Mouse (Mus musculus): Measurements from ENCODE around the gene Capn1. TPM values are rescaled to one million over a fixed set of nuclear protein-coding genes. Genes with fewer than 3 reads are reported as not detected.

Gene Capn1
- total and polyA plus RNA-seq, 3 experiments, result 38.5 to 168 (median 55.5) TPM

DNA sequence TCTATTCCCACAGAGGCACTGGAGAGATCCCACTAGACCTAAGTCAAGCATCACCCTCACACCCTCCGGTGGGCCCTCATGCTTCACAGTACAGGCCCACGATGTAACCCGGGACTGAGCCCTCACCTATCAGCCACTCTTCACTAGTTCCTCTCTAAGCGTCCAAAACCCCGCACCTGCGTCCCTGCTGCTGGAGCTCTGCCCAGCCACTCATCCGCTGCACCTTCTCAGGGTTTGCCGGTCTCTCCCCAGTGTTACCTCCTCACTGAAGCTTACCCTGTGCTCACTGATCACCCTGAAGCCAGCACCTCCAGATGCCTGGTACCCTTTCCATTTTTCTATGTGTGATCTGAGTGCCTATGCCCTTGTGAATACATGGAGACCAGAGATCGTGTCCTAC is 26.6 kb upstream of the Capn1 start:
- H3K4me3 ChIP-seq (ENCODE audit: low read depth, low read length), result no peak overlapping the region
- TF ChIP-seq GATA1 (IDR thresholded peaks at IDR 0.05; ENCODE audit: borderline replicate concordance, low read length) (no peak), GATA2 (IDR thresholded peaks at IDR 0.05; ENCODE audit: borderline replicate concordance, low read depth, low read length) (no peak), CTCF (IDR thresholded peaks at IDR 0.05; ENCODE audit: low read depth, low read length) (no peak), TAL1 (conservative IDR thresholded peaks at IDR 0.05; ENCODE audit: low read depth, low read length) (no peak), POLR2AphosphoS5 (IDR thresholded peaks at IDR 0.05; ENCODE audit: insufficient replicate concordance, low read depth, low read length) (no peak)
- DNase-seq (ENCODE audit: low spot score) (no peak), ATAC-seq (ENCODE audit: extremely low read depth, insufficient number of reproducible peaks, low FRiP score, poor library complexity, severe bottlenecking) (no peak)
- no peaks in the 10 kb centered on the region for H3K9me3 ChIP-seq (replicated peaks)
- peaks cover 15% of the 10 kb centered on the region for H3K36me3 ChIP-seq (replicated peaks)
- no peaks in the 10 kb centered on the region for H3K27me3 ChIP-seq (ENCODE audit: insufficient read depth, low read length)
- peaks cover 26% of the 10 kb centered on the region for H3K4me1 ChIP-seq (ENCODE audit: insufficient read depth, low read depth, low read length)

DNA sequence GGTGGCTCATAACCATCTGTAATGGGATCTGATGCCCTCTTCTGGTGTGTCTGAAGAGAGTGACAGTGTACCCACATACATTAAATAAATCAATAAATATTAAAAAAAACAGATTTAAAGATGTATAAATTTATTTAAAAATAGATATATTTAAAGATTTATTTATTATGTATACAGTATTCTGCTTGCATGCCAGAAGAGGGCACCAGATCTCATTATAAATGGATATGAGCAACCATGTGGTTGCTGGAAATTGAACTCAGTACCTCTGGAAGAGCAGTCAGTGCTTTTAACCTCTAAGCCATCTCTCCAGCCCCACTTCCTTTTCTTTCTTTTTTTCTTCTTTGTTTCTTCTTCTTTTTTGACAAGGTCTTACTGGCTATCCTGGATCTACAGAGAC is 24.3 kb upstream of the Capn1 start:
- TF ChIP-seq GATA2 (IDR thresholded peaks at IDR 0.05; ENCODE audit: borderline replicate concordance, low read depth, low read length) (no peak), CTCF (IDR thresholded peaks at IDR 0.05; ENCODE audit: low read depth, low read length) (no peak), POLR2AphosphoS5 (IDR thresholded peaks at IDR 0.05; ENCODE audit: insufficient replicate concordance, low read depth, low read length) (no peak), GATA1 (IDR thresholded peaks at IDR 0.05; ENCODE audit: borderline replicate concordance, low read length) (no peak), TAL1 (conservative IDR thresholded peaks at IDR 0.05; ENCODE audit: low read depth, low read length) (no peak)
- H3K27me3 ChIP-seq (ENCODE audit: insufficient read depth, low read length), result 0 out of 2 replicates have a peak, but pooled peaks cover 2% of the 10 kb centered on the region

DNA sequence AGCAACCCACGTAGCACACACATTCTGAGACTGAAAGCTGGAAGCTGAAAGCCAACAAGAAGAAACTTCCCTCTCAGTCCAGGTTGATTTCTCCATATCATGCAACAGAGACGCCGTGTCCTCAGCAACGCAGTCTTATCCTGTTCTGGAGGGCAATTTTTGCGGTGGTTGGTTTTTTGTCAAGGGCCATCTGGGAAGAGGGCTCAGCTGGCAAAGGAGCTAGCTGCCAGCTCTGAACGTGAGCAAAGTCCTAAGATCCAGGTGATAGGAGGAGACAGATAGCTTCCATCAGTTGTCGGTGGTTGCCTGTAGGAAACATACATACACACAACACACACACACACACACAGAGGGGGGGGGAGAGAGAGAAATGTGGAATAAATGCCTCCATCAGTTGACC is 22.6 kb upstream of the Capn1 start:
- Histone ChIP-seq H3K36me3 (replicated peaks) (peaks cover 13% of the 10 kb centered on the region), H3K4me3 (ENCODE audit: low read depth, low read length) (no peak overlapping the region), H3K27me3 (ENCODE audit: insufficient read depth, low read length) (0 out of 2 replicates have a peak, but pooled peaks cover 2% of the 10 kb centered on the region), H3K4me1 (ENCODE audit: insufficient read depth, low read depth, low read length) (peaks cover 13% of the 10 kb centered on the region), H3K9me3 (replicated peaks) (no peaks in the 10 kb centered on the region)
- no peak for DNase-seq (ENCODE audit: low spot score)
- no peak for TF ChIP-seq GATA2 (IDR thresholded peaks at IDR 0.05; ENCODE audit: borderline replicate concordance, low read depth, low read length)
- no peak for TF ChIP-seq GATA1 (IDR thresholded peaks at IDR 0.05; ENCODE audit: borderline replicate concordance, low read length)
- TF ChIP-seq TAL1 (conservative IDR thresholded peaks at IDR 0.05; ENCODE audit: low read depth, low read length), result no peak
- no peak for TF ChIP-seq POLR2AphosphoS5 (IDR thresholded peaks at IDR 0.05; ENCODE audit: insufficient replicate concordance, low read depth, low read length)
- no peak for TF ChIP-seq CTCF (IDR thresholded peaks at IDR 0.05; ENCODE audit: low read depth, low read length)
- ATAC-seq (ENCODE audit: extremely low read depth, insufficient number of reproducible peaks, low FRiP score, poor library complexity, severe bottlenecking), result no peak

More for the DNA sequence above, 24.3 kb upstream of the Capn1 start:
- no peak overlapping the region for H3K4me3 ChIP-seq (ENCODE audit: low read depth, low read length)
- peaks cover 19% of the 10 kb centered on the region for H3K4me1 ChIP-seq (ENCODE audit: insufficient read depth, low read depth, low read length)
- H3K36me3 ChIP-seq (replicated peaks), result peaks cover 15% of the 10 kb centered on the region
- no peaks in the 10 kb centered on the region for H3K9me3 ChIP-seq (replicated peaks)
- no peak for DNase-seq (ENCODE audit: low spot score)
- ATAC-seq (ENCODE audit: extremely low read depth, insufficient number of reproducible peaks, low FRiP score, poor library complexity, severe bottlenecking), result no peak

DNA sequence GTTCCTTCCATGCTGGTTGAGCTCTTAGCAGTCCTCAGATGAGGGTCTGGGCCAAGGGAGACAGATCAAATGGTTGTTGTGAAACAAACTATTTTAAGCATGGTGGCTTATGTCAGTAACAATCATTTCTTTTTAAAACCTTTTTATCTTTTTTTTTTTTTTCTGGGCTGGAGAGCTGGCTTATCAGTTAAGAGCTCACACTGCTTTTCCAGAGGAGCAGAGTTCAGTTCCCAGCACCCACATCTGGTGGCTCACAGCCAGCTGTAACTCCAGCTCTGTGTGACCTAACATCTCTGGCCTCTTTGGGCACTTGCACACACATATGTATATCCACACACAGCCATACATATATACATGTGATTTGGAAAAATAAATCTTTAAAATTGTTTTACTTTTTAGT is 22.0 kb upstream of the Capn1 start:
- no peaks in the 10 kb centered on the region for H3K9me3 ChIP-seq (replicated peaks)
- no peak for ATAC-seq (ENCODE audit: extremely low read depth, insufficient number of reproducible peaks, low FRiP score, poor library complexity, severe bottlenecking)
- peaks cover 4% of the 10 kb centered on the region; the same call in 1 of the 2 replicates for H3K27me3 ChIP-seq (ENCODE audit: insufficient read depth, low read length)

DNA sequence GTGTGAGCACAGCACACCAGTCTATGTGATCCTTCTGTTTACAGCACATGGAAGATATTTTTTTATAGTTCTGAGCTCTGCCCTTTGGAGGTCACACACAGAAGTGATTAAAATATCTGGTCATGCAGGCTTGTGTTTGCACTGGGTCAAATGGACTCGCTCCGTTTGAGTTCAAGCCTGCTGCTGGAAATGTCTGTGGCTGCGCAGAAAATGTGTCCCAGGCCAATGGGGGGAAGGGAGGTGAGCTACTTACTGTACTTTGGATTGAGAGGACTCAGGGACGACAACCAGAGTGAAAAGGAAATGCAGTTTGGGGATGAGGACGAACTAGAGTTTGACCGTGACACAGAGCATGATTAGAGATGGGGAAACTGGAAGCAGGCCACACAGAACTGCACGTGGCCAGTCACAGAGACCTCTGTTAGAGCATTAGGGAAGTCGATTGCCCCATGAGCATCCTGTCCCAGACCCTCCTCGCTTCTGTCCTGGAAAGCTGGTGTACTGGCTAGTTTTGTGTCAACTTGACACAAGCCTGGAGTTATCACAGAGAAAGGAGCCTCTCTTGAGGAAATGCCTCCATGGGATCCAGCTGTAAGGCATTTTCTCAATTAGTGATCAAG is 20.4 kb upstream of the Capn1 start:
- Histone ChIP-seq H3K4me3 (ENCODE audit: low read depth, low read length) (no peak overlapping the region), H3K27me3 (ENCODE audit: insufficient read depth, low read length) (peaks cover 10% of the 10 kb centered on the region), H3K36me3 (replicated peaks) (no peaks in the 10 kb centered on the region), H3K4me1 (ENCODE audit: insufficient read depth, low read depth, low read length) (peaks cover 14% of the 10 kb centered on the region; the same call in 1 of the 2 replicates), H3K9me3 (replicated peaks) (no peaks in the 10 kb centered on the region)
- no peak for ATAC-seq (ENCODE audit: extremely low read depth, insufficient number of reproducible peaks, low FRiP score, poor library complexity, severe bottlenecking)
- DNase-seq (ENCODE audit: low spot score), result no peak
- TF ChIP-seq TAL1 (conservative IDR thresholded peaks at IDR 0.05; ENCODE audit: low read depth, low read length), result no peak
- no peak for TF ChIP-seq POLR2AphosphoS5 (IDR thresholded peaks at IDR 0.05; ENCODE audit: insufficient replicate concordance, low read depth, low read length)
- no peak for TF ChIP-seq CTCF (IDR thresholded peaks at IDR 0.05; ENCODE audit: low read depth, low read length)
- TF ChIP-seq GATA2 (IDR thresholded peaks at IDR 0.05; ENCODE audit: borderline replicate concordance, low read depth, low read length), result no peak
- no peak for TF ChIP-seq GATA1 (IDR thresholded peaks at IDR 0.05; ENCODE audit: borderline replicate concordance, low read length)

More for the DNA sequence above, 22.0 kb upstream of the Capn1 start:
- H3K36me3 ChIP-seq (replicated peaks), result peaks cover 13% of the 10 kb centered on the region
- TF ChIP-seq POLR2AphosphoS5 (IDR thresholded peaks at IDR 0.05; ENCODE audit: insufficient replicate concordance, low read depth, low read length) (no peak), CTCF (IDR thresholded peaks at IDR 0.05; ENCODE audit: low read depth, low read length) (no peak), GATA2 (IDR thresholded peaks at IDR 0.05; ENCODE audit: borderline replicate concordance, low read depth, low read length) (no peak), TAL1 (conservative IDR thresholded peaks at IDR 0.05; ENCODE audit: low read depth, low read length) (no peak), GATA1 (IDR thresholded peaks at IDR 0.05; ENCODE audit: borderline replicate concordance, low read length) (no peak)
- no peak for DNase-seq (ENCODE audit: low spot score)
- H3K4me1 ChIP-seq (ENCODE audit: insufficient read depth, low read depth, low read length), result peaks cover 14% of the 10 kb centered on the region
- H3K4me3 ChIP-seq (ENCODE audit: low read depth, low read length), result no peak overlapping the region

DNA sequence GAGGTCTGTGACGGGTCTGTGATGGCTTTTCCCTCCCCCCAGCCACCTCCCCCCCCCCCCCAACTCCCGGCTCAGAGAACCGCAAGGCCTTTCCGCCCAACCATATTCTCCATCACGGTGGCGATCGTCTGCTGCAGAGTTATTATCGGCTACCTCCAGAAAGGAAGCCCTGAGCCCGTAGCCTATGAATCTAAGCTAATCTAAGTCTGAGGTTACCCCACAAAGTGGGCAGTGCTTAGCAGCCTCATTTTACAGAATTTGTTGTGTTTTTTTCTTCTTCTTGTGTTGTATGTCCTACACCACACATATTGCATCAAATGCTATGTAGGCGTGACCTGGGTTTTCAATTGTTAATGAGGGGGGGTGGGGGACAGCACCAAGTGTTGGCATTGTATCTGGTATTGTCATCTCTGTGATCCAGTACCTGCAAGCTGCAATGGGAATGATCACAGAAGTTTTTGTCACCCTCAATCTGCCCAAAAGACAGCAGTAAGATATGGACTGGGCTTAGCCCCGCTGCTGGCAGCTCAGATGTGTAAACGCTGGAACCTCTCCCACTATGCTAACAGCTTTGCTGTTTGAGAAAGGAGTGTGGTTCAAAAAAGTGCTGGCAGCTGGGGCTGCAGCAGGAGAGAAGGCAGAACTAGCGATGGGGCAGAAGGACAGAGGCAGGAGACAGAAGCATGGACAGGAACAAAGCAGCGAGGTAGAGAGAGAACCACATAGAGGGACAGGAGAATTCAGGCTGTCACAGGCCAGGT is 15.0 kb upstream of the Capn1 start:
- ATAC-seq (ENCODE audit: extremely low read depth, insufficient number of reproducible peaks, low FRiP score, poor library complexity, severe bottlenecking) (no peak), DNase-seq (ENCODE audit: low spot score) (no peak)
- Histone ChIP-seq H3K4me1 (ENCODE audit: insufficient read depth, low read depth, low read length) (peaks cover 27% of the 10 kb centered on the region), H3K27me3 (ENCODE audit: insufficient read depth, low read length) (peaks cover 17% of the 10 kb centered on the region), H3K4me3 (ENCODE audit: low read depth, low read length) (no peak overlapping the region), H3K36me3 (replicated peaks) (no peaks in the 10 kb centered on the region), H3K9me3 (replicated peaks) (no peaks in the 10 kb centered on the region)
- TF ChIP-seq CTCF (IDR thresholded peaks at IDR 0.05; ENCODE audit: low read depth, low read length) (no peak), POLR2AphosphoS5 (IDR thresholded peaks at IDR 0.05; ENCODE audit: insufficient replicate concordance, low read depth, low read length) (no peak), GATA1 (IDR thresholded peaks at IDR 0.05; ENCODE audit: borderline replicate concordance, low read length) (no peak), TAL1 (conservative IDR thresholded peaks at IDR 0.05; ENCODE audit: low read depth, low read length) (no peak), GATA2 (IDR thresholded peaks at IDR 0.05; ENCODE audit: borderline replicate concordance, low read depth, low read length) (no peak)

Measured in G1E (cell line).